Mouse (Mus musculus) CH12.LX (cell line): Measurements from ENCODE around the gene Tlcd1. TPM values are rescaled to one million over a fixed set of nuclear protein-coding genes. Genes with fewer than 3 reads are reported as not detected.

Experiments used
- DNase-seq: peaks from one replicate; pipeline ENCODE4 v3.0.0-alpha.2; 2013; ENCODE audit errors: extremely low read depth
- H3K27ac ChIP-seq: 2 replicates; pipeline ENCODE4 v1.5.1; 2012; ENCODE audit warnings: low read depth, mild to moderate bottlenecking, control low read depth, moderate library complexity; ENCODE audit not compliant: insufficient read depth
- H3K27me3 ChIP-seq: replicated peaks from 2 replicates; pipeline ENCODE3; 2012; ENCODE audit warnings: inconsistent platforms
- H3K36me3 ChIP-seq, 2 experiments: replicated peaks in 1 of 2; 2 replicates each; pipeline versions ENCODE3 to v1.6.1; 2012; ENCODE audit warnings: inconsistent platforms in 1 of 2, low read length in 1 of 2, mild to moderate bottlenecking in 1 of 2, mixed read lengths in 1 of 2, moderate library complexity in 1 of 2; ENCODE audit not compliant: control insufficient read depth in 1 of 2, insufficient read depth in 1 of 2
- H3K4me1 ChIP-seq, 2 experiments: 2 replicates each; pipeline ENCODE4 v1.6.1; 2012; ENCODE audit warnings: inconsistent platforms in 1 of 2, moderate library complexity in 1 of 2; ENCODE audit not compliant: insufficient read depth in 2 of 2, control insufficient read depth in 1 of 2
- H3K4me2 ChIP-seq: 2 replicates; pipeline ENCODE4 v1.6.1; 2012; ENCODE audit warnings: low read depth, mild to moderate bottlenecking, control low read depth; ENCODE audit not compliant: poor library complexity, insufficient read depth, severe bottlenecking
- H3K4me3 ChIP-seq, 3 experiments: fragments of 150-350 bp in 1 of 3; sonication (generic) in 1 of 3; replicated peaks in 1 of 3; 2 replicates each; pipeline versions ENCODE3 to v1.5.1; 2011 to 2012; ENCODE audit warnings: low read depth in 2 of 3, low read length in 2 of 3, mild to moderate bottlenecking in 2 of 3, moderate library complexity in 2 of 3, control low read depth in 1 of 3, improper control_type of control experiment in 1 of 3, inconsistent platforms in 1 of 3, mixed read lengths in 1 of 3; ENCODE audit not compliant: poor library complexity in 1 of 3
- H3K79me2 ChIP-seq: replicated peaks from 2 replicates; pipeline ENCODE4 v1.6.1; 2012; ENCODE audit warnings: mild to moderate bottlenecking, moderate library complexity; ENCODE audit not compliant: control insufficient read depth, poor library complexity, insufficient read depth, severe bottlenecking; ENCODE audit errors: extremely low read depth
- H3K9ac ChIP-seq: 2 replicates; pipeline ENCODE4 v1.6.1; 2012; ENCODE audit warnings: low read depth, mild to moderate bottlenecking, control low read depth, moderate library complexity; ENCODE audit not compliant: insufficient read depth
- H3K9me3 ChIP-seq: replicated peaks from 2 replicates; pipeline ENCODE3; 2012; ENCODE audit warnings: low read length, inconsistent platforms, mixed read lengths
- BHLHE40 ChIP-seq: IDR thresholded peaks from 2 replicates; pipeline ENCODE4 v1.6.1; 2011; ENCODE audit warnings: mild to moderate bottlenecking, low read depth, low read length, improper control_type of control experiment
- CHD1 ChIP-seq: IDR thresholded peaks from 2 replicates; pipeline ENCODE4 v1.6.1; 2012; ENCODE audit warnings: low read depth, low read length, improper control_type of control experiment, inconsistent platforms
- CHD2 ChIP-seq: IDR thresholded peaks from 2 replicates; pipeline ENCODE4 v1.6.1; 2011; ENCODE audit warnings: low read length, improper control_type of control experiment
- CTCF ChIP-seq, 2 experiments: IDR thresholded peaks in 1 of 2; conservative IDR thresholded peaks in 1 of 2; 2 replicates each; pipeline ENCODE4 v1.5.1; 2011 to 2012; ENCODE audit warnings: low read depth in 2 of 2, low read length in 2 of 2, improper control_type of control experiment in 1 of 2, inconsistent platforms in 1 of 2, mild to moderate bottlenecking in 1 of 2, moderate library complexity in 1 of 2
- E2F4 ChIP-seq: IDR thresholded peaks from 2 replicates; pipeline ENCODE4 v1.6.1; 2011; ENCODE audit warnings: low read depth, low read length, improper control_type of control experiment; ENCODE audit not compliant: insufficient replicate concordance
- ELF1 ChIP-seq: IDR thresholded peaks from 2 replicates; pipeline ENCODE4 v1.6.1; 2014; ENCODE audit warnings: low read depth, mild to moderate bottlenecking, inconsistent platforms, low read length, improper control_type of control experiment
- EP300 ChIP-seq: IDR thresholded peaks from 2 replicates; pipeline ENCODE4 v1.6.1; 2011; ENCODE audit warnings: low read length, improper control_type of control experiment
- ETS1 ChIP-seq: conservative IDR thresholded peaks from 2 replicates; pipeline ENCODE4 v1.6.1; 2012; ENCODE audit warnings: low read depth, mild to moderate bottlenecking, inconsistent platforms, low read length, improper control_type of control experiment, moderate library complexity
- GABPA ChIP-seq: IDR thresholded peaks from 2 replicates; pipeline ENCODE4 v1.6.1; 2012; ENCODE audit warnings: low read depth, low read length, improper control_type of control experiment, inconsistent platforms; ENCODE audit not compliant: insufficient replicate concordance
- HCFC1 ChIP-seq: IDR thresholded peaks from 2 replicates; pipeline ENCODE4 v1.6.1; 2012; ENCODE audit warnings: low read depth, mild to moderate bottlenecking, inconsistent platforms, low read length, improper control_type of control experiment
- IRF4 ChIP-seq: IDR thresholded peaks from 2 replicates; pipeline ENCODE4 v1.6.1; 2014; ENCODE audit warnings: low read depth, mild to moderate bottlenecking, inconsistent platforms, low read length, improper control_type of control experiment
- JUN ChIP-seq: IDR thresholded peaks from 2 replicates; pipeline ENCODE4 v1.6.1; 2011; ENCODE audit warnings: low read depth, mild to moderate bottlenecking, low read length, improper control_type of control experiment, moderate library complexity; ENCODE audit not compliant: insufficient read depth
- JUND ChIP-seq: conservative IDR thresholded peaks from 2 replicates; pipeline ENCODE4 v1.6.1; 2011; ENCODE audit warnings: low read depth, low read length, improper control_type of control experiment
- KAT2A ChIP-seq: IDR thresholded peaks from 2 replicates; pipeline ENCODE4 v1.6.1; 2012; ENCODE audit warnings: low read length, improper control_type of control experiment, inconsistent platforms; ENCODE audit not compliant: insufficient replicate concordance
- MAFK ChIP-seq: IDR thresholded peaks from 2 replicates; pipeline ENCODE4 v1.6.1; 2011; ENCODE audit warnings: low read length, improper control_type of control experiment; ENCODE audit not compliant: insufficient replicate concordance
- MAX ChIP-seq: IDR thresholded peaks from 2 replicates; pipeline ENCODE4 v1.6.1; 2011; ENCODE audit warnings: low read length, improper control_type of control experiment
- MAZ ChIP-seq: IDR thresholded peaks from 2 replicates; pipeline ENCODE4 v1.6.1; 2012; ENCODE audit warnings: low read depth, mild to moderate bottlenecking, inconsistent platforms, low read length, improper control_type of control experiment, moderate library complexity
- MEF2A ChIP-seq: IDR thresholded peaks from 2 replicates; pipeline ENCODE4 v1.6.1; 2014; ENCODE audit warnings: low read depth, mild to moderate bottlenecking, inconsistent platforms, low read length, improper control_type of control experiment, borderline replicate concordance
- MXI1 ChIP-seq: IDR thresholded peaks from 2 replicates; pipeline ENCODE4 v1.6.1; 2011; ENCODE audit warnings: mild to moderate bottlenecking, low read depth, low read length, improper control_type of control experiment
- MYC ChIP-seq: IDR thresholded peaks from 2 replicates; pipeline ENCODE4 v1.6.1; 2011; ENCODE audit warnings: low read depth, mild to moderate bottlenecking, improper control_type of control experiment, low read length
- NELFE ChIP-seq: IDR thresholded peaks from 2 replicates; pipeline ENCODE4 v1.6.1; 2011; ENCODE audit warnings: low read depth, low read length, improper control_type of control experiment
- NRF1 ChIP-seq: IDR thresholded peaks from 2 replicates; pipeline ENCODE4 v1.6.1; 2014; ENCODE audit warnings: low read depth, mild to moderate bottlenecking, inconsistent platforms, low read length, improper control_type of control experiment, moderate library complexity
- PAX5 ChIP-seq: IDR thresholded peaks from 2 replicates; pipeline ENCODE4 v1.6.1; 2012; ENCODE audit warnings: low read length, inconsistent platforms, mixed read lengths
- POLR2A ChIP-seq: IDR thresholded peaks from 2 replicates; pipeline ENCODE4 v1.6.1; 2011; ENCODE audit warnings: low read depth, mild to moderate bottlenecking, improper control_type of control experiment, low read length
- POLR2AphosphoS2 ChIP-seq: IDR thresholded peaks from 2 replicates; pipeline ENCODE4 v1.6.1; 2011; ENCODE audit warnings: low read depth, low read length, improper control_type of control experiment
- RAD21 ChIP-seq: IDR thresholded peaks from 2 replicates; pipeline ENCODE4 v1.6.1; 2011; ENCODE audit warnings: low read depth, mild to moderate bottlenecking, low read length, improper control_type of control experiment, moderate library complexity
- RCOR1 ChIP-seq: conservative IDR thresholded peaks from 2 replicates; pipeline ENCODE4 v1.6.1; 2012; ENCODE audit warnings: low read depth, mild to moderate bottlenecking, inconsistent platforms, low read length, improper control_type of control experiment
- SIN3A ChIP-seq: IDR thresholded peaks from 2 replicates; pipeline ENCODE4 v1.6.1; 2012; ENCODE audit warnings: low read length, improper control_type of control experiment, inconsistent platforms
- SMC3 ChIP-seq: IDR thresholded peaks from 2 replicates; pipeline ENCODE4 v1.6.1; 2011; ENCODE audit warnings: low read depth, low read length, improper control_type of control experiment
- TBP ChIP-seq: conservative IDR thresholded peaks from 2 replicates; pipeline ENCODE4 v1.6.1; 2011; ENCODE audit warnings: low read depth, low read length, improper control_type of control experiment
- TCF12 ChIP-seq: IDR thresholded peaks from 2 replicates; pipeline ENCODE4 v1.6.1; 2014; ENCODE audit warnings: low read depth, mild to moderate bottlenecking, inconsistent platforms, low read length, improper control_type of control experiment
- UBTF ChIP-seq: IDR thresholded peaks from 2 replicates; pipeline ENCODE4 v1.6.1; 2012; ENCODE audit warnings: low read depth, mild to moderate bottlenecking, inconsistent platforms, low read length, improper control_type of control experiment, moderate library complexity
- USF1 ChIP-seq: IDR thresholded peaks from 2 replicates; pipeline ENCODE4 v1.6.1; 2014; ENCODE audit warnings: low read depth, mild to moderate bottlenecking, inconsistent platforms, low read length, improper control_type of control experiment
- USF2 ChIP-seq: conservative IDR thresholded peaks from 2 replicates; pipeline ENCODE4 v1.6.1; 2011; ENCODE audit warnings: low read depth, low read length, improper control_type of control experiment
- ZC3H11A ChIP-seq: IDR thresholded peaks from 2 replicates; pipeline ENCODE4 v1.6.1; 2012; ENCODE audit warnings: low read depth, mild to moderate bottlenecking, inconsistent platforms, low read length, improper control_type of control experiment
- ZKSCAN1 ChIP-seq: IDR thresholded peaks from 2 replicates; pipeline ENCODE4 v1.6.1; 2012; ENCODE audit warnings: low read depth, inconsistent platforms, low read length, improper control_type of control experiment, borderline replicate concordance
- ZMIZ1 ChIP-seq: IDR thresholded peaks from 2 replicates; pipeline ENCODE4 v1.6.1; 2012; ENCODE audit warnings: low read depth, mild to moderate bottlenecking, inconsistent platforms, low read length, improper control_type of control experiment
- ZNF384 ChIP-seq: IDR thresholded peaks from 2 replicates; pipeline ENCODE4 v1.6.1; 2012; ENCODE audit warnings: low read depth, low read length, improper control_type of control experiment, inconsistent platforms
- dilution Hi-C: fragments of 300-500 bp; cut with MboI; formaldehyde crosslinking; loops from 2 replicates; pipeline ENCODE4 v1.14.3; 2020; ENCODE audit warnings: low sequenced_read_pairs; ENCODE audit not compliant: extremely low pct_unique_long_range_greater_than_20kb, extremely low pct_ligation_motif_present
- in situ Hi-C: fragments of 300-500 bp; cut with MboI; formaldehyde crosslinking; loops from 3 replicates; pipeline ENCODE4 v1.14.3; 2019; ENCODE audit warnings: low sequenced_read_pairs, low pct_ligation_motif_present, low pct_unique_long_range_greater_than_20kb, mixed read lengths
- polyA plus RNA-seq: library from polyadenylated mRNA; unstranded; fragments of >175 nt; gene quantifications from 2 replicates; pipeline ENCODE4 v1.2.1, GENCODE M21; 2012; ENCODE audit warnings: low read depth; ENCODE audit not compliant: insufficient read length
- total RNA-seq, 2 experiments: library from RNA; depleted of rRNA; stranded (reverse); fragments of 300-350 nt in 1 of 2; fragments of >200 nt in 1 of 2; gene quantifications; 2 replicates each; pipeline ENCODE4 v1.2.3; 2012 to 2014

Tlcd1 gene
- total and polyA plus RNA-seq, 3 experiments, result 15.6 to 20.3 (median 16.4) TPM

DNA sequence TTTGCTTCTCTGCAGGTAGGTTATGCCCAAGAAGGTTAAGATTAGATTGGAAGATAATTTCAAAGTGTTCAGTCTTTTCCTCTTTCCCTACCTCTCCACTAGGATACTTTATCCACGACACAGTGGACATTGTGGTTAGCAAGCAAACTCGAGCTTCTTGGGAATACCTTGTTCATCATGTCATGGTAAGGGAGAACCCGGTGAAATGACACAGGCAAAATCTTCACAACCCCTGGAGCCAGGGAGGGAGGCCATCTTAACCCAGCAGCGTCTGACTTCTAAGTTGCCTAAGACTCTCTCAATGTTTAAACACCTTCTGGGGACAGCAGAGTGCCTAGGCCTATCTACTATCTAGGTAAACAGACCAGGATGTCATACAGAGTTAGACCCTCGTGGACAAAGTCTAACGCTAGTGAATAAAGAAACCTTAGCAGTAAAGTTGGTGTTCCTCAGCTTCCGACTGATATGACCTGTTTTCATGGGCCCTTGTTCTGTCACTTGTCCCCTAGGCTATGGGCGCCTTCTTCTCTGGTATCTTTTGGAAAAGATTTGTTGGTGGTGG is 3.0 kb downstream of the Tlcd1 start:
- no peaks in the 10 kb centered on the region for H3K9me3 ChIP-seq
- peak overlapping the region; percentile 29 for H3K9ac ChIP-seq
- peaks cover 38% of the 10 kb centered on the region for H3K79me2 ChIP-seq
- no peaks in the 10 kb centered on the region for H3K27me3 ChIP-seq
- peaks cover 13 to 57% of the 10 kb centered on the region in 2 experiments for H3K4me1 ChIP-seq
- TF ChIP-seq MAX, result peak; percentile 46; the same call in 1 of the 2 replicates
- TF ChIP-seq BHLHE40, result no peak
- no peak for TF ChIP-seq MYC
- no peak for TF ChIP-seq RCOR1
- no peak for TF ChIP-seq USF1
- TF ChIP-seq GABPA, result no peak
- no peak for TF ChIP-seq MEF2A
- no peak for TF ChIP-seq PAX5
- no peak; the same call in 1 of the 2 replicates for TF ChIP-seq HCFC1
- peak; percentile 1; the same call in 1 of the 2 replicates for TF ChIP-seq SMC3
- TF ChIP-seq NRF1, result no peak
- TF ChIP-seq USF2, result no peak; the same call in none of the 2 replicates
- TF ChIP-seq MAZ, result no peak
- peak; percentile 38; the same call in 1 of the 2 replicates for TF ChIP-seq EP300
- TF ChIP-seq RAD21, result no peak
- no peak for TF ChIP-seq IRF4
- peak; percentile 18; the same call in 1 of the 2 replicates for TF ChIP-seq POLR2A
- TF ChIP-seq MAFK, result 0 out of 2 replicates have a peak, but pooled peaks have one; percentile 9
- TF ChIP-seq ZC3H11A, result no peak
- TF ChIP-seq E2F4, result 0 out of 2 replicates have a peak, but pooled peaks have one; percentile 19
- TF ChIP-seq JUN, result no peak
- no peak for TF ChIP-seq CTCF (conservative IDR thresholded peaks at IDR 0.05 in 1 of 2, IDR thresholded peaks at IDR 0.05 in 1 of 2; ENCODE audit: low read depth in 2 of 2, low read length in 2 of 2)
- no peak for TF ChIP-seq MXI1
- TF ChIP-seq NELFE, result 0 out of 2 replicates have a peak, but pooled peaks have one; percentile 16
- TF ChIP-seq TCF12, result 0 out of 2 replicates have a peak, but pooled peaks have one; percentile 8
- TF ChIP-seq JUND, result 0 out of 2 replicates have a peak, but pooled peaks have one; percentile 16
- no peak; the same call in 1 of the 2 replicates for TF ChIP-seq POLR2AphosphoS2
- TF ChIP-seq ELF1, result no peak
- TF ChIP-seq SIN3A, result peak; percentile 57; the same call in 1 of the 2 replicates
- TF ChIP-seq ZMIZ1, result no peak; the same call in 1 of the 2 replicates
- 0 out of 2 replicates have a peak, but pooled peaks have one; percentile 53 for TF ChIP-seq TBP
- no peak for TF ChIP-seq ZNF384
- no peak for TF ChIP-seq ETS1
- 0 out of 2 replicates have a peak, but pooled peaks have one; percentile 38 for TF ChIP-seq KAT2A
- no peak for TF ChIP-seq CHD1
- TF ChIP-seq ZKSCAN1, result no peak
- TF ChIP-seq CHD2, result no peak; the same call in 1 of the 2 replicates
- no peak for TF ChIP-seq UBTF
- peaks cover 26 to 40% of the 10 kb centered on the region in 2 experiments for H3K36me3 ChIP-seq
- no peak for DNase-seq
- in situ Hi-C loops (loop anchor here (5.0 to 10.0 kb wide), 3 partner anchors 122 to 352 kb away; no protein-coding TSS in a partner anchor), dilution Hi-C loops (no loop called here)
- H3K4me3 ChIP-seq, result peak overlapping the region; percentile 53 to 72 (median 65)
- peak overlapping the region; percentile 59 for H3K4me2 ChIP-seq
- peak overlapping the region; percentile 94; the same call in 1 of the 2 replicates for H3K27ac ChIP-seq
